Mouse (Mus musculus): ENCODE results near the gene Dennd4b.
A peak's percentile ranks its signal among the peaks of the same experiment; 100 is the strongest.
"Not testable (repeated sequence)": the region's sequence is repeated elsewhere in the genome, so short reads cannot be mapped to it uniquely, and the experiment has no call there.

The Dennd4b gene

DNA sequence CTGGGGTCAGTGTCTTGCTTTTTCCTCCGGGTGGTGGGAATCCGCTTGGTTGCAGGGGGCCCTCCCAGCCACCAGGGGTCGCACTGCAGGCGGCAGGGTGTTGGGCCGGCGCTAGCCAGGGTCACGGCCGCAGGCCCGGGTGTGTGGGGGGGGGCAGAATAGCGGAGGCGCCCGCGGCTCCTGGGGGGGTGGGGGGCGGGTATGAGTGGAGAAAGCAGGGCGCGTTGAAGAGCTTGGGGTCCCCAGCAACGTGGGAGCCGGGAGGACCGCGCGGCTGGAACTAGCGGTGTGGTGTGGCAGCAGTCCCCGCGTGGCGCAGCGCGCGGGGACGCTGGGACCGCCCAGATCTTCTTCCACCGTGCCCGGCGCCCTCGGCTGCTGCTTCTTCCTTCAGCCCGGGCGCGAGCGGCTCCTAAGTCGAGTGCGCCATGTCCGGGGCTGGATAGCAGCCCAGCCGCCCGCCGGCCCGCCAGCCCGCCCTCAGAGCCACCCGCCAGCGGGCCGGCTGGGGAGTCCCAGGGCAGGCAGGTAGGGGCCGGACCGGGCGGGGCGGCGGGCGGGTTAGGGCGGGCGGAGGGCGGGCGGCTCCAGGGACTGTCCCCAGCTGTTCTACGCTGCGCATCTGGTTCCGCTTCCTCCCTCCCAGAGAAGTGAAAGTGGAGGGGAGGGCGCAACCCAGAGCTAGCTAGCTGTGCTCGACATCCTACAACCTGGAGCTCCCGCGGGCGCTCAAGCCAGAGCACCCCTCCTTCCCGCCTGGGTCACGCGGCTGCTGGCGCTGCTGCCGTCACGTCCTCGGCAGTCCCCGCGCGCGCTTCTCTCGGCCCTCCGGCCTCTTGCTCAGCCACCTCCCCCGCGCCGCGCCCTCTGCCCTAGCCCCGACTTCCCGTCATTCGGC is at the start of gene Dennd4b:
Dennd4b (plus strand) TSS at position 152 of the 898 bp plus-strand sequence.
- DNase-seq: peak; percentile 92 to 93

DNA sequence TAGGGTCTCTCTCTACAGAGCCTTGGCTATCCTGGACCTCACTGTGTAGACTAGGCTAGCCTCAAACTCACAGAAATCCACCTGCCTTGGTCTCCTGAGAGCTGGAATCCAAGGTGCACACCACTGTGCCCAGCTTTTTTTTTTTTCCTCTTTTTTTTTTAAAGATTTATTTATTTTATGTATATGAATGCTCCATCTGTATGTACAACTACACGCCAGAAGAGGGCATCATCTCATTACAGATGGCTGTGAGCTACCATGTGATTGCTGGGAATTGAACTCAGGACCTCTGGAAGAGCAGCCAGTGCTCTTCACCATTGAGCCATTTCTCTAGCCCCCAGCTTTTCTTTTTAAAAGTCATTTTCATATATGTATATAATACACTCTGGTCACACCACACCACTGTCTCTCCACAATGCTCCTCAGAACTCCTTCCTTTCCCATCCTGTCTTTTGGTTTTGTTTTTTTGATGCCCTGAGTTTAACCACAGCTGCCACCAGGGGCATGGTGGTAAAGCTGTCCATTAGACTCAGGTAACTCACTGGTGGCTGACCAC is 49.1 kb upstream of the Dennd4b start:
- no peak for DNase-seq

DNA sequence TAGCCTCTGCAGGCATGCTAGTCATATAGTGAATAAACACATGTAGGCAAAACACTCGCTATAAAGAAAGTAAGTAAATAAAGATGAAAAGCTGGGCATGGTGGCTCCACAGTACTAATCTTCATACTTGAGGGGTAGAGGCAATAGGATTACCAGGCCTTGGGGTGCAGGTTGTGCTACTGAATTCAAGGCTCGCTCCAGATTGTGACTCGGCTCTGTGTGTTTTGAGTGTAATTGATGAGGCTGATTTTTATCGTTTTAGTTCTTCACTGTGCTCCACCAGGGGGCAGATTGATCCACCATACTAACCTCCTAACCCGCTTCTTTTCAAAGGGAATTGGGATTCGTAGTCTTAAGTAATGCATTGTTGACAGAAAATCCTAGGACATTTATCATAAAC is 44.9 kb upstream of the Dennd4b start:
- DNase-seq: peak; percentile 53 to 60

DNA sequence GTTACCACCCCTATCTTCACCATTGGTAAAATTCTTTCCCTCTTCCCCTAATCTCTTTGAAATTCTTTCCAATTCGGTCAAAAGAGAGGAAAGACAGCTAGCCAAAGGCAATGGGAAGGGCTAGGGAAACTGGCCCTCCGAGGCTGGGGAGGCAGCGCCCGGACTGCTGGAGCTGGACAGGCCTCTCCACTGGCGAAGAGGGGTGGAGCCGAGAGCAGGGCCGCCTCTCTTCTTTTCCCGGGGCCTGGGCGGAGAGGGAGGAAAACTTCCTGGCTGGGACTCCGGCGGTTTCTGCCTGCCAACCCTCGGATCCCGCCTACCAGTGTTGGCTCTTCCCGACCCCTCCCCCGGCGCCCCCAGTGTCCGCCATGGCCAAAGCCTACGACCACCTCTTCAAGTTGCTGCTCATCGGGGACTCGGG is 44.4 kb upstream of the Dennd4b start:
- DNase-seq: peak; percentile 90 to 92

DNA sequence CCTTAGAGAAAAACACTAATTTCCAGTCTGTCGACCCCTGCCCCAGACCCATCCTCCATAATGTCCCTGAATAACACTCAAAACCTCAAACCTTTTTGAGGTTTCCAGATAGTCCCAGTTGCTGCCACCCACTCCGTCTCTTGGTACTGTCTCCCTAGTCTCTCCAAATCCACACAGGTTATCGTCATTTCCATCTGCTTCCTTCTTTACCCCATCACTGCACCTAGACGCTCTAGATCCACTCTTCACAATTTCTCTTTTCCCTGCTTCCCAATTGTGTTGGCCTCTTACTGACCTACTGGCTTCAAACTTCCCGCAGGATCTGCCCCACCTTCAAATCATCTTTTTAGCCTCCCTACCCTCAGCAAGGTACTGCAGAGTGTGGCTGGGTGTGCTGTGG is 43.9 kb upstream of the Dennd4b start:
- DNase-seq: no peak

DNA sequence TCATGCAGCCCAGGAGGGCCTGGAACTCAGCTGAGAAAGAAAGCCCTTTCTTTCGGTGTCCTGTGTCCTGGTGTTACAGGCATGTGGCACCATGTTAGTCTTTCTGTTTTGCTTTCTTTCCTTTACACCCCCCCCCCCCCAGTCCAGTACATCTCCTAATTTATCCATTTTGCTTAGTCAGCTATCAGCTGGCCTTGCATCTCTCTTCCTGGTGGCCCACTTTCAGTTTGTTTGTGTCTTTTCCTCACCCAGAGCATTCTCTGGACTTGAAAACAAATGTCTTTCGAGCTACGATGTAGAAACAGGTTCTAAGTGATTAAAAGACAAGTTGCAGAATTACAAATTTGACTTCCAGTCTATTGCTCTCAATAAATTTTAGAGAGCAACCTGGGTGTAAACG is 42.5 kb upstream of the Dennd4b start:
- DNase-seq: no peak

DNA sequence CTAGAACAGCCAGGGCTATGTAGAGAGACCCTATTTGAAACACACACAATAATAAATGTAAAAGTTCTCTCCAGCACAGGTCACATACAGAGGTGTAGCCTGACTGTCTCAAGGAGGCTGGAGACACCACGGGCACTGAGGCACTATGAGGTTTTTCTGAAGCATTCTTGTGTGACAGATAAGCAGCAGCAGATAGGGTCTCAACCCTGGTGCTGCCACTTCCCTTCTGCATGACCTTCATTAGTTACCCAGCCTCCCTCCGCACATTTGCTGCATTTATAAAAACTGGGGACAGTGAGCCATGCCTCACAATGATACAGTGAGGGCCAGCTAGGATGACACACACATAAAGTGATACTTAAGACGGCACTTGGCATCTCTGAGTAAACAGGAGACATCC is 42.0 kb upstream of the Dennd4b start:
- DNase-seq: no peak

DNA sequence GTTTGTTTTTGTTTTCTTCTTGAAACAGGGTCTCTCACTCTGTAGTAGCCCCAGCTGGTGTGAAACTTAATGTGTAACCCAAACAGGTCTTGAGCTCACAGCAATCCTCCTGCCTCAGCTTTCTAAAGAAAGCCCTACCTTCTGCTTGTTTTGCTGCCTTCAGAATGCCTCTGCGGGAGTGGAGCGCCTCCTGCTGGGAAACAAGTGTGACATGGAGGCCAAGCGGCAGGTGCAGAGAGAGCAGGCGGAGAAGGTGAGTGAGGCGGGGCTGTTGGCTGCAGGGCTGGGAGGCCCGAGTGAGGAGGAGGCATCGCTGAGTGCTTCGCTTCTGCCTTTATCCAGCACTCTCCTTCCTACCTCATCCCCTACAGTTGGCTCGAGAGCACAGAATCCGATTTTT is 40.7 kb upstream of the Dennd4b start:
- DNase-seq: no peak

DNA sequence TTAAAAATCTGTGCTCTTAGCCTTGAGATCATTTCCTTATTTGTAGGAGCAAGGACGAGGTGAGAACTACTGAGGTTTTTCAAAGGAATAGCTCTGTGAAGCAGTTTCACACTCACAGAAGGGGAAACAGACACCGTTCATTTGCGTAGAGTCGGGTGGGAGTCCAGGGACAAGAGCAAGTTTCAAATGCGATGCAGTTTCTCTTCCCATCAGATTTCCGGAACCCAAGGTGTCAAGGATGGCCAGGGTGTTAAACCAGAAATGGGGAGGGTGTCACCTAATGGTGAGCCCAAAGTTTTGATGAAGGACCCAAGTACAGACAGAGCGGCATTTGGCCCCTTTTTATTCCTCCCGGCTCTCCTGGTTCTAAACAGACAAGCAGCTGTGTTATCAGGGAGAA is 33.9 kb upstream of the Dennd4b start:
- DNase-seq: no peak

DNA sequence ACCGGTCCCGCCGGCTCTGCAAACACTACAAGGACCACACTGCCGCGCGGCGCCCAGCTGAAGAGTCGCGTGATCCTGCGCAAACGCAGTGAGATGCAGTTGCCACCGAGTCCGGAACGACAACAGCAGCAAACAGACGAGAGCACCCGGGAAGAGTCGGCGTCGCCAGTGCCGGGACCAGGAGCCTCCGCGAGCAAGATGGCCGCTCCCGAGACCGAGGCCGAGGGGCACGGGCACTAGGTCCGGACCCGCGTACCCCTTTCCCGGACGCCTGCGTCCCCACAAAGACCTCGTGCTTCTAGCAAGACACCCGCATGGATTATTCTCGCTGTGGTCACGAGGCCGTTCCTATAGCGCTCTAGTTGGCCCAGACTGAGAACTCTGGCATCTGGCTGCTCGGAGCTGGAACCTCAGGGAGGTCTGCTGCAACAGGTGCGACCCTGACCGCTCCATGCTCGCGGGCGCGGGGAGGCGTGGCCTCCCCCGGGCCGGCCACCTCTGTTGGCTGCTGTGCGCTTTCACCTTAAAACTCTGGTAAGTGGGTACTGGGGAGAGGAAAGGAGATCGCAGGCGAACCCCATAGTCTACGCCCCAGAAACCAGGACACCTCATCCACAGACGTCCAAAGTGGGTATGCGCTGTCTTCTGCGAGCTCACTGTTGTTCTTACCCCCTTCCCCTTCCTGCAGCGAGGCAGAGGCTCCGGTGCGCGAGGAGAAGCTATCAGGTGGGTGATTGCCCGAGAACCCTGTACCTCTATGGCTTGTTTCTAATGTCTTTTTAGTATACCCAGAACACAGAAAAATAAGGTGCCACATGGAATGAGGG is 33.3 kb upstream of the Dennd4b start, which contains the start of gene Jtb:
Jtb (plus strand) TSS at position 91 of the 827 bp plus-strand sequence.
- DNase-seq: peak; percentile 96

DNA sequence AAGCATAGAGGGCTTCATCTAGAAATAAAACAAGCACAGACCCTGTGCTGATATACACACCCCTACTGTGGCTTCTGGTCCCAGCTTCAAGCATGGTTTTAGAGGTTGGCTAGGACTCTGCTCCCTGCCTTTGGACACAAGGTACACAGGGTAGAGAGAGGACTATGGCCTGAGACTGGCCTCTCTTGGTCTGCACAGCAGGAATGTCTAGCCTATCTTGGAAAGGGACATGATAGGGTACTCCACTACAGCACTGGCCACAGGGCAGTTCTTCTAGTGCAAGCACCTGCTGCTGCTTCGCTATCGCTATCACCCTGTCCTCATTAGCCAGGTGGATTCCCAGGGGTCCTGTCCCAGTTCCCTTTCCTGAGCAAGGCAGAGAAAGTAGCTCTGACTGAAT is 23.7 kb upstream of the Dennd4b start:
- no peak for DNase-seq

DNA sequence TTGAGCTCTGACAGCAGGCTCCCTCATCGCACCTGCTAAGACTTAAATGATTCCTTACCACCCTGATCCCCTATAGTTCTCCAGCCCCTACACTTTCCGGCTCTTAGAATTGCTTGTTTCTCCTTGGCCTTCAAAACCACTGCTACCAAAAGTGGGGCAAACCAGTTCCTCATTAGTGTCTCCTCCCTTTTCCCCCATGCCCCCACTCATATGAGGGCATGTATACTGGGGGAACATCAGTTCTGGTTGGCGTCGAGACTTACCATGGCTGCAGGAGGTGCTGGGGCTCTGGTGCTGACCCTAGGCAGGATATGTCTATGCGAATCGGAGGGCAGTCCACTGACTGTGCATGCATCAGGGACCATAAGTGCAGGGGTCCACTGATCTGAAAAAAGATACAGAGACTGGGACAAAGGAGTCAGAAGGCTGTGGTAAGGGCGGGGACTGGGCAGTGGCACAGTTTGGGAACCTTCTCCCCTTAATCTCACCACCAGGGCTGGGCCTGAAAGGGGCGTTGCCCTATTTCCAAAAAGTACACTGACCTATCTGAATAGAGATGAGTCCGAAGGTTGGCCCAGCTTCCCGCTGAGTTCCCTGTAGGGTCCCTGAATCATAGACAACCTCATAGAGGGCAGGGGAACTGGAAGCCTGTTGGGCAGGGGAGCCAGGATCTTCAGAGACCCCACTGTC is 23.2 kb upstream of the Dennd4b start:
- DNase-seq: no peak

DNA sequence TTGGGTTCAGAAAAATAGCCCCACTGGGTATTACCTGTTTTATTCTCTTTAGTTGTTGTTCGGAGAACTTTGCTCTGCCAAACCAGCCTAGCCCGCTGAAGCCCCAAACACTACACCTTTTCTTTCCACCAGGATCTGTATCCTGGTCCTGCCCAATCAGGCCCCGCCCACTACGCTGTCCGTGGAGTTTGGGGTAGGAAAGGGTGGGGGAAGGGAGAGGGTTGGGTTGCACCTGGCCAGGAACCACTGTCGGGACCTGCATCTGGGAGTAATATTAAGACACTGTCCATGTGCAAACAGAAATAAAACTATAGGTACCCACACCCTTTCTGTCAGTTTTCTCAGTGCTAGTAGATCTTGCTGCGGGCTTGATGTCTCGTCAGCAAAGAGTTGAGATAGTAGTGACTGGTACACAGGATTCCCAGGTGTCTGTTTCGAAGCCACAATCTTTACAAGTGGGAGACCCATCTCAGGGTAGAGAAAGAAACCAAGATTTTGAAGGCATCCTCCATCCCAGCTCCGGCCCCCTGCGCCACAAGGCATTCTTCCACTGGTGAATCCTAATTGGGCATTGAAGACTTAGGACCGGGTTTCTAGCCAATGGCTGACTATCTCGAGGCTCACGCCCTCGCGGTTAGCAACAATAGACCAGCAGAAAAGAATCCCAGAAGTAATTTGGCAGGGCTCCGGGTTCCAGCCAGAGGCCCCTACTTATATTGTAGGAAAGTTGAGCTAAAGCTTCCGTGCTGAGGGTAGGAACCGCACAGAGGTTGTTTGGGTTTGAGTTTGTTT is 21.8 kb upstream of the Dennd4b start, which contains the start of gene Creb3l4:
Creb3l4 (minus strand) TSS at position 529 of the 792 bp plus-strand sequence.
- DNase-seq: peak; percentile 66 to 79

DNA sequence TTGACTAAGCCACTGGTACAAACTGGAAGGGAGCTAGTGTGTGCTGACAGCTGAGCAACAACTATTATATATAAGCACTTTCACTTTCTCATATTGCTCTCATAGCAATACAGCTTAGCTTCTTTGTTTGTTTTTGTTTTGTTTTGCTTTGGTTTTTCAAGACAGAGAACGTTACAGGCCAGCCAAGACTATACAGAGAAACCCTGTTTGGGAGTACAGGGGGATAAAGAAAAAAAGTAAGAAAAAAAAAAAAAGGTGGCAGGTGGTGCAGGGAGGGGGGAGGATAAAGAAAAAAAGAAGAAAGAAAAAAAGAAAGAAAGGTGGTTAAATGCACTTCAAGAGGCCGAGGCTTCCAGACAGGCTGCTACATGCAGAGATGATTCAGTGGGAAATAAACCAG is 19.6 kb upstream of the Dennd4b start:
- no peak for DNase-seq

DNA sequence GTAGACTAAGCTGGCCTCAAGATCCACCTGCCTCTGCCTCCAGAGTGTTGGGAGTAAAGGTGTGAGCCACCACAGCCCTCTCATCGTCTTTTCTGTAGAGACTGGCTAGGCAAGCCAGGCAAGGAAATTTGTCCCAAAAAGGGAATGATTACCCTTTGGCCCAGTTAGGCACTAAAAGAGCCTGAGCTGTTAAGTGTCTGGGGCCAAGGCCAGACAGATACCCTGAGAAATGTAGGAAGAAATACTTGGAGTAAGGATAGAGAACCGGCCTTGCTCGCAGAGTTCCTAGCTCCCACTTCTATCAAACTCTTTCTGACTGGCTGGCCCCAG is 17.4 kb upstream of the Dennd4b start:
- no peak for DNase-seq

DNA sequence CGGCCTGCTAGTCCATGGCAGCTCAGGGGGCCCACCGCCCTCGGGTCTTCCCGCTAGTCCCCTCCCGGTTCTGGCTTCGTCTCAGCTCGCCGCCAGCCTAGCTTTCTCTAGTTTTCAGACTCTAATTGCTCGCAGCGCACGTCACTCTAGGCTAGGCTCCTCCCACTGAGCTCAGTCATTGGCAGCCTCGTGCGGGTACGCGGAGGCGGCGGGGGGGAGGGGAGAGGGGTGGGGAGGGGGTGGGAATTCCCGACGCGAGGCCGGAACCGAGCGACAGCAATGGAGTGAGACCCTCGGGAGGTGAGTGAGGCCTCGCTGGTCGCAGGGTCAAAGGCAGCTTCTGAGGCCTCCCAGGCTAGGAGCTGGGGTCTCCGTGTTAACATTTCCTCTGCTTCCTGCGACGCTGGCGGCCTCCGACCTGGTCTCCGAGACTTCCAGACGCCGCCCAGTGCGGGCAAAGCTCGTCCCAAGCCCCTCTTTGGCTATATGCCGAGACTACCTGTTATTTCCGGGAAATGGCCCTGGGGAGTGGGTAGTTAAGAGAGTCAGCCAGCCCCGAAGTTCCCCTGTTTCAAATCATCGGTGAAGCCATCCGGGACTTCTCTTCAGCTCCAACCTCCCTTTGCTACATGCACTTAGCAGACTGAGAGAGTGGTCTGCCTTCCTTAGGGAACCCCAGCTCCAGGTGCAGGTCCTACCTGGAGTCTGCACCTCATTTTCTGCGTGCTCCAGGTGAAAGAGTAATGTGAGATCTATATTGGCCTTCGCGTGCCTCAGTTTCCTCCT is 16.8 kb upstream of the Dennd4b start, which contains the start of gene Slc39a1:
Slc39a1 (plus strand) TSS at position 213 of the 786 bp plus-strand sequence.
- peak; percentile 96 for DNase-seq

DNA sequence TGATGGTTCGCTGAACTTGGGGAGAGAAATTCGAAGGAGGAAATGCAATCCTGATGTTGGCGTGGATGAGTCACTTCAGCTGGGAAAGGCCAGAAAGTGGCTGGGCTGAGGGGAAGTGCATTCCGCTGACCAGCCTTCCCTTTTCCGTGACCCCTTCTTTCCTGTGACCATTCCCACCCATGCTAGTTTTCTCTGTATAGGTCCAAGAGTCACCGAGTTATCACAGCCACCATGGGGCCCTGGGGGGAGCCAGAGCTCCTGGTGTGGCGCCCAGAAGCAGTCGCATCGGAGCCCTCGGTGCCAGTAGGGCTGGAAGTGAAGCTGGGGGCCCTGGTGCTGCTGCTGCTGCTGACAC is 16.3 kb upstream of the Dennd4b start:
- peak; percentile 49 to 60 for DNase-seq

DNA sequence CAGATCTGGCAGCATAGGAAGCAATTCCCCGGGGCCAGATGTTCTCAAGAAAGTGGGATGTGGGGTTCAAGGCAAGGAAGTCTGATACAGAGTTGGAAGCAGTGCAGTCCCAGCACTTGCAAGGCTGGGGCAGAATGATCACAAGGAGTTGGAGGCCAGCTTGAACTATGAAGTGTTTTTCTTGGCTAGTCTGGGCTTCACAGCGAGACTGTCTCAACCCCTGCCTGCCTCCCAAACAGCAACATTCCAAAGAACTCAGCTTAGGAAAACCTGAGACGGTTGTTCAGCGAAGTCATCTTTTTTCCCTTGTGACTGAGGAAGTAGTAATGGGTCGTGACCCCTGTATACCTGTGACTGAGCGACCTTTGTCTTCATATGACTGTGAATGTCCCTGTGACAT is 14.2 kb upstream of the Dennd4b start:
- no peak for DNase-seq

DNA sequence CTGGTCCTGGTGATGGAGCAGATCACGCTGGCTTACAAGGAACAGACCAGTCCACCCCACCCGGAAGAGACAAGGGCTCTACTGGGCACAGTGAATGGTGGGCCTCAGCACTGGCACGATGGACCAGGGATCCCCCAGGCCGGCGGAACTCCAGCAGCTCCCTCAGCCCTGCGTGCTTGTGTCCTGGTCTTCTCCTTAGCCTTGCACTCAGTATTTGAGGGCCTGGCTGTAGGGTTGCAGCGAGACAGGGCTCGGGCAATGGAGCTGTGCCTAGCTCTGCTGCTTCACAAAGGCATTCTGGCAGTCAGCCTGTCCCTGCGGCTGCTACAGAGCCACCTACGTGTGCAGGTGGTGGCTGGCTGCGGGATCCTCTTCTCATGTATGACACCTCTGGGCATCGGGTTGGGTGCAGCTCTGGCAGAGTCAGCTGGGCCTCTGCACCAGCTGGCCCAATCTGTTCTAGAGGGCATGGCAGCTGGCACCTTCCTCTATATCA is 13.2 kb upstream of the Dennd4b start:
- not testable (repeated sequence) for DNase-seq

DNA sequence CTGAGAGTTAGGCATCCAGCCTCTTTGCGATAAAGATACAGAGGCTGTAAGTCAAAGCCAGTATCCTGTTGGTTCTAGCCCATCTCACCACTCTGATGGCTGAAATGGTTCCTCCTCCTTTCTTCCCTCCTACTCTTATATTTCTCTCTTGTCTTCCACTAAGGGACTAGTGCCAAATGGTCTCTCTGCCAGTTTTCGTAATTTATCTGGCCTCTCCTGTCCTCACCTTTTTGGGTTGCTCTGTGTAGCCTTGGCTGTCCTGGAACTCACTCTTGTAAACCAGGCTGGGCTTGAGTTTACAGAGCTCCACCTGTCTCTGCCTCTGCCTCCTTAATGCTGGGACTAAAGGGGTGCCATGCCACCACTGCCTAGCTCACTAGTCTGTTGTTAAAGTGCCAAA is 12.3 kb upstream of the Dennd4b start:
- DNase-seq: not testable (repeated sequence)

DNA sequence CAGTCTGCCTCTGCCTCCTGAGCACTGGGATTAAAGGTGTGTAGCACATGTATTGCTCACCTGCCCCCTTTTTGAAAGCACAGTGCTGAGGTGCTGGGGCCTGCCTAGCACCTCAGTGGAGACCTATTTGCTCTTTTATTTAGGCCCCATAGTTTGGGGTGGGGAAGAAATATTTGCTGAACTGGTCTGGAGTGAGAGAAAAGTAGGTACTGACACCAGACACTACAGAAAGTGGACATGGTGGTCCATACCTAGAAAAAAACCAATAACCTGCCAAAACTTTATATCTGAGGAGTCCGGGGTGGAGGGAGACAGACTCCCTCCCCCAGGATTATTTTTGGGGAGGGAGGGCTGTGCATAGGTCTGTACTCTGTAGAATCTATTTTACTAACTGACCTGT is 11.8 kb upstream of the Dennd4b start:
- not testable (repeated sequence) for DNase-seq
